Mouse (Mus musculus) stomach, embryonic 16.5 days (tissue): ENCODE measurements around the gene Aspm. TPM values are rescaled to one million over a fixed set of nuclear protein-coding genes. Genes with fewer than 3 reads are reported as not detected.

Experiments
- ATAC-seq: fragments of 200-750 bp; cut with Nextera tagmentation; 2 replicates; pipeline ENCODE4 v1.8.0; 2017; ENCODE audit warnings: moderate number of reproducible peaks, moderate TSS enrichment; ENCODE audit not compliant: insufficient read depth, low FRiP score
- H3K27ac ChIP-seq: fragments of 300-500 bp; sonication (generic); 2 replicates; pipeline ENCODE4 v1.5.1; 2014; ENCODE audit warnings: low read length
- H3K27me3 ChIP-seq: fragments of 300-500 bp; sonication (generic); 2 replicates; pipeline ENCODE4 v1.6.1; 2014; ENCODE audit warnings: low read length, control low read depth, mixed read lengths; ENCODE audit not compliant: control insufficient read depth, insufficient read depth
- H3K36me3 ChIP-seq: fragments of 300-500 bp; sonication (generic); 2 replicates; pipeline ENCODE4 v1.6.1; 2014; ENCODE audit warnings: low read length; ENCODE audit not compliant: control insufficient read depth, insufficient read depth
- H3K4me1 ChIP-seq: fragments of 300-500 bp; sonication (generic); 2 replicates; pipeline ENCODE4 v1.6.1; 2014; ENCODE audit warnings: low read length, control low read depth, mixed read lengths; ENCODE audit not compliant: control insufficient read depth, insufficient read depth
- H3K4me2 ChIP-seq: fragments of 300-500 bp; sonication (generic); 2 replicates; pipeline ENCODE4 v1.6.1; 2014; ENCODE audit warnings: low read depth, low read length, mixed read lengths
- H3K4me3 ChIP-seq: fragments of 300-500 bp; sonication (generic); replicated peaks from 2 replicates; pipeline ENCODE4 v1.5.1; 2014; ENCODE audit warnings: mild to moderate bottlenecking, low read length
- H3K9ac ChIP-seq: fragments of 300-500 bp; sonication (generic); 2 replicates; pipeline ENCODE4 v1.6.1; 2014; ENCODE audit warnings: low read length
- H3K9me3 ChIP-seq: fragments of 300-500 bp; sonication (generic); replicated peaks from 2 replicates; pipeline ENCODE4 v1.6.1; 2016; ENCODE audit warnings: low read length, control low read depth; ENCODE audit not compliant: control insufficient read depth
- WGBS: fragments of 180-500 bp; shearing (Covaris S2); extraction: QIAGEN DNeasy Blood & Tissue Kit; methylation state at CpG from one replicate; pipeline ENCODE4 v1.1.7; 2014; 5-methylcytosine and 5-hydroxymethylcytosine counted together
- polyA plus RNA-seq: library from polyadenylated mRNA; unstranded; fragments of >200 nt; fragmentation: Nextera tagmentation; extraction: Ambion mirVana; gene quantifications from 2 replicates; pipeline ENCODE4 v1.2.1, GENCODE M21; 2015

Gene Aspm
- polyA plus RNA-seq, 1 experiment from 2014 or later = 10.7 TPM

DNA sequence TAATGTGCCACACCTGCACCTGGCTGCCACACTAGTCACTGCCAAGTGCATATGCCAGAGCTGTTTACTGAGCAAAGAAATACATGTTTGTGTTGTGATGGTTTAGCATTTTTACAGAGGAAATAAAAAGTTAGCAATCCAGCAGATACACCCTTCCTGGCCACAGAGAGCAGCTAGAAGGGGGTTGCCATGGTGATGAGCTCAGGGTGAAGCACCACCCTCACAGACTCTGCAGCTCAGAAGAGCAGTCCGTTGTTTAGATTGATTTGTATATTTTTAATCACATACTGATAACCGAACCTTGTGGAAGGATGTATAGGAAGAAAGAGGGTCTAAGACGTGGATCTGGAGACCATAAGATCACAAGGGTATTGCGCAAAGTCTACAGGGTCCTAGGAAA lies 26.6 kb downstream of the Aspm start:
- H3K36me3 ChIP-seq = peaks cover 14% of the 10 kb centered on the region
- H3K27ac ChIP-seq = no peak overlapping the region
- ATAC-seq = no peak
- H3K4me2 ChIP-seq = no peak overlapping the region
- H3K9me3 ChIP-seq = no peaks in the 10 kb centered on the region
- H3K9ac ChIP-seq = no peak overlapping the region
- no peaks in the 10 kb centered on the region for H3K27me3 ChIP-seq
- 81% methylated on average over 4 of the region's 4 CpGs for WGBS
- no peaks in the 10 kb centered on the region for H3K4me1 ChIP-seq
- H3K4me3 ChIP-seq = no peak overlapping the region

- no peaks in the 10 kb centered on the region for H3K9me3 ChIP-seq
- H3K27me3 ChIP-seq = no peaks in the 10 kb centered on the region
- no peak overlapping the region for H3K27ac ChIP-seq
- no peak overlapping the region for H3K9ac ChIP-seq
- H3K4me3 ChIP-seq = no peak overlapping the region
- no peaks in the 10 kb centered on the region for H3K4me1 ChIP-seq
- no peak overlapping the region for H3K4me2 ChIP-seq
- ATAC-seq = no peak
- 84% methylated on average over 3 of the region's 3 CpGs for WGBS
- H3K36me3 ChIP-seq = peaks cover 9% of the 10 kb centered on the region; the same call in 1 of the 2 replicates
These were observed 40.1 kb downstream of the Aspm start for GRCm38 (mm10) chr1:139494630-139495029.

GRCm38 (mm10) chr1:139495408-139495807 lies 40.8 kb downstream of the Aspm start:
- H3K4me2 ChIP-seq = no peak overlapping the region
- peaks cover 9% of the 10 kb centered on the region; the same call in 1 of the 2 replicates for H3K36me3 ChIP-seq
- ATAC-seq = no peak
- H3K9me3 ChIP-seq = no peaks in the 10 kb centered on the region
- H3K4me3 ChIP-seq = no peak overlapping the region
- H3K27me3 ChIP-seq = no peaks in the 10 kb centered on the region
- 90% methylated on average over 2 of the region's 2 CpGs for WGBS
- no peak overlapping the region for H3K27ac ChIP-seq
- no peaks in the 10 kb centered on the region for H3K4me1 ChIP-seq
- no peak overlapping the region for H3K9ac ChIP-seq

GRCm38 (mm10) chr1:139496212-139496611 lies 41.6 kb downstream of the Aspm start:
- no peak overlapping the region for H3K4me2 ChIP-seq
- peaks cover 8% of the 10 kb centered on the region; the same call in 1 of the 2 replicates for H3K36me3 ChIP-seq
- 81% methylated on average over 3 of the region's 3 CpGs for WGBS
- H3K9me3 ChIP-seq = no peaks in the 10 kb centered on the region
- no peak for ATAC-seq
- no peaks in the 10 kb centered on the region for H3K27me3 ChIP-seq
- no peak overlapping the region for H3K27ac ChIP-seq
- H3K9ac ChIP-seq = no peak overlapping the region
- H3K4me3 ChIP-seq = no peak overlapping the region
- H3K4me1 ChIP-seq = no peaks in the 10 kb centered on the region

- no peaks in the 10 kb centered on the region for H3K4me1 ChIP-seq
- no peak overlapping the region for H3K4me2 ChIP-seq
- no peak overlapping the region for H3K4me3 ChIP-seq
- H3K36me3 ChIP-seq = no peaks in the 10 kb centered on the region
- H3K27ac ChIP-seq = no peak overlapping the region
- no peak overlapping the region for H3K9ac ChIP-seq
- H3K27me3 ChIP-seq = no peaks in the 10 kb centered on the region
- no peak for ATAC-seq
- H3K9me3 ChIP-seq = no peaks in the 10 kb centered on the region
These were observed 45.2 kb downstream of the Aspm start for GRCm38 (mm10) chr1:139499751-139500150.

GRCm38 (mm10) chr1:139501258-139501752 lies 46.7 kb downstream of the Aspm start, which contains the start of gene F13b:
TSS of gene F13b (plus strand) at chr1:139501702.
- 72% methylated on average over 3 of the region's 3 CpGs for WGBS
- H3K27ac ChIP-seq = no peak within 1 kb of the TSS
- no peak for ATAC-seq

GRCm38 (mm10) chr1:139514556-139514955 lies 60.0 kb downstream of the Aspm start:
- 83% methylated on average over 12 of the region's 12 CpGs for WGBS
- Histone ChIP-seq H3K27ac (no peak overlapping the region), H3K4me3 (no peak overlapping the region), H3K27me3 (no peaks in the 10 kb centered on the region), H3K36me3 (no peaks in the 10 kb centered on the region), H3K4me2 (no peak overlapping the region), H3K9ac (no peak overlapping the region), H3K4me1 (no peaks in the 10 kb centered on the region), H3K9me3 (no peaks in the 10 kb centered on the region)
- no peak for ATAC-seq

More at GRCm38 (mm10) chr1:139501258-139501752, 46.7 kb downstream of the Aspm start, which contains the start of gene F13b:
- Histone ChIP-seq H3K36me3 (no peaks in the 10 kb centered on the region), H3K27me3 (no peaks in the 10 kb centered on the region), H3K9ac (no peak within 1 kb of the TSS), H3K9me3 (no peaks in the 10 kb centered on the region), H3K4me2 (no peak within 1 kb of the TSS), H3K4me1 (no peaks in the 10 kb centered on the region), H3K4me3 (no peak within 1 kb of the TSS)

Other genes with a start within 250 kb of the Aspm start
- 0.09 TPM in 1 of 2 replicates, not detected in the other for gene Crb1, start 77.7 kb upstream of the Aspm start, polyA plus RNA-seq
- gene Zbtb41, start 32.5 kb upstream of the Aspm start, polyA plus RNA-seq = 9.4 and 10.4 TPM in 2 replicates
- gene F13b, start 46.9 kb downstream of the Aspm start, polyA plus RNA-seq = 0.67 and 1.1 TPM in 2 replicates
- 0.44 TPM in 1 of 2 replicates, not detected in the other for gene Cfhr1, start 105.5 kb downstream of the Aspm start, polyA plus RNA-seq